Mouse (Mus musculus) hindlimb bud, embryonic 11.5 days (tissue): ENCODE measurements around the gene B4galt5.

Source experiments
- DNase-seq: peaks from one replicate; pipeline ENCODE4 v3.0.0-alpha.2; 2012; ENCODE audit warnings: low read depth, low spot score; ENCODE audit errors: extremely low spot score

Gene B4galt5

GRCm38 (mm10) chr2:167280090-167280985 is 68.6 kb downstream of the B4galt5 start:
- peak; percentile 53 for DNase-seq

- peak; percentile 10 for DNase-seq
Observed at GRCm38 (mm10) chr2:167278751-167279526, 70.0 kb downstream of the B4galt5 start.

- no peak for DNase-seq
Observed at GRCm38 (mm10) chr2:167278011-167278410, 71.0 kb downstream of the B4galt5 start.

- DNase-seq: no peak
Observed at GRCm38 (mm10) chr2:167277026-167277425, 72.0 kb downstream of the B4galt5 start.

DNA sequence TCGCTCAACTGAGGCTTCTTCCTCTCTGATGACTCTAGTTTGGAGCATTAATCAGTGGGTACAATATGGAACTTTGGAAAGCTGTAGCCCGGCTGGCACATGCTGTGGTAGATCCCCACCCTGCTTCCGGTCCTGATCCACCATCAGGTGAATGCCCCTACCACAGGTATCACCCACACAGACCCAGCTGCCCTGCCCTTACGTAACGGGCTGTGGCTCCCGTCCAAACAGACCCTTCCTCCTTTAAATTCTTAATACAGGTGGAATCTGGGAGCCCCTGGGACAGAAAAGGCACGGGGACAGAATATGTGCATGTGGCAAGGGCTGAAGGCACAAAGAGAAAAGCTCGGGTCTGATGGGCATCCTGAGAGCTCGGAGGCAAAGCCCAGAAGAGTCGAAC is 73.1 kb downstream of the B4galt5 start:
- DNase-seq: no peak

- no peak for DNase-seq
Observed at GRCm38 (mm10) chr2:167274713-167275465, 74.1 kb downstream of the B4galt5 start.

GRCm38 (mm10) chr2:167273206-167273740 is 75.7 kb downstream of the B4galt5 start:
- no peak for DNase-seq

DNA sequence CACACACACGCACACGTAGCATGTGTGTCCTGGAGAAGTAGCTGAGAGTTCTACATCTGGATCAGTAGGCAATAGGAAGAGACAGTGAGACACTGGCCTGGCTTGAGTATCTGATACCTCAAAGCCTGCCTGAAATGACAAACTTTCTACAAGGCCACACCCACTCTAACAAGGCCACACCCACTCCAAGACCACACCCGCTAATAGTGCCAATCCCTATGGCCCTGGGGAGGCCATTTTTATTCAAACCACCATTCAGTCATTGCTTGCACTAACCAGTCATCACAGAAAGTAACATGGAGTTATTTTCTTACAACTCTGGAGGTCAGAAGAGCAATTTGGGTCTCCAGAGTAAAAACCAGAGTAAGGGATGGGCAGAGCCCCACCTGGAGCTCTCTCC is 76.3 kb downstream of the B4galt5 start:
- no peak for DNase-seq

- DNase-seq: no peak
Observed at GRCm38 (mm10) chr2:167271121-167271521, 77.9 kb downstream of the B4galt5 start.

DNA sequence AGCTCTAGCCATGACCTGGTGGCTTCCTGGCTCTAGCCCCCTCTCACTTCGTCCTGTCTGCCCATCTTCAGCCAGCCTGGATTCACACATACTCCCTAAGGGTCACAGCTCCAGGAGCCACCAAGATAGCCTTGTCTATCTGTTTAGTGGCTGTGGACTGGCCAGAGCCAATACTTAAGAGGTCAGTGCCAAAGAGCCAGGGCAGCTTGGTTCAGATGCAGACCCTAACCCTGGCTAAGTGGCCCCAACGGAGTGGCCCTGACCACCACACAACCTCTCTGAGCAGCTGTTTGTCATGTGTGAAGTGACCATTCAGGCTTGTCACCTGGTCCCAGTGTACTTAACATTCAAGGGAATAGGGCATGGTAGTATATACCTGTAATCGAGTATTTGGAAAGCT is 78.5 kb downstream of the B4galt5 start:
- no peak for DNase-seq

DNA sequence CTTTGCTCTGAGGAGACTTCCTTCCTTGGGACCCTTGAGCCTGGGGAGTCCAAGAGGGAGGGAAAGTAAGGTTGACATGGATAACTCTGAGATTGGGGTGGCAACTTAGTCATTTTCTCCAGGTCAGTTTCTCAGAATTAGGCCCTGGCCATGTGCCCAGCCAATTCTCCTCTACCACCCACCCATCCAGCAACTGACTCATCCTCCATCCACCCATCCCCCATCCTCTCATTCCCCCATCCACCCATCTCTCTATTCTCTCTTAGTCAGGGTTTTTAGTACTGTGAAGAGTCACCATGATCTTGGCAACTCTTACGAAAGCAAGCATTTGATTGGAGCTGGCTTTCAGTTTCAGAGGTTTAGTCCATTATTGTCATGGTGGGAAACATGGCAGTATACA is 80.3 kb downstream of the B4galt5 start:
- DNase-seq: no peak

DNA sequence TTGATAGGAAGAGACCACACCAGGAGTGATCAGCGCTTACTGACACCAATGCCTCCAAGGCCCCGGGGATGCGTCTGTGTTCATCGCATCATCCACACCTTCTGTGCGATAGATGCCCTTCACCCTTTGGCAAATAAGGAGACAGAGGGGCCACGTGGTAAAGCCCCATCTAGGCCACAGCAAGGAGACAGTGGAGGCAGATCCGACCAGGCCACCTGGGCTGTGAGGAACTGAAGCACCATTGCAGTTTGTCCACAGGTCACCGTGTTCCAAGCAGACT is 80.6 kb downstream of the B4galt5 start:
- no peak for DNase-seq

DNA sequence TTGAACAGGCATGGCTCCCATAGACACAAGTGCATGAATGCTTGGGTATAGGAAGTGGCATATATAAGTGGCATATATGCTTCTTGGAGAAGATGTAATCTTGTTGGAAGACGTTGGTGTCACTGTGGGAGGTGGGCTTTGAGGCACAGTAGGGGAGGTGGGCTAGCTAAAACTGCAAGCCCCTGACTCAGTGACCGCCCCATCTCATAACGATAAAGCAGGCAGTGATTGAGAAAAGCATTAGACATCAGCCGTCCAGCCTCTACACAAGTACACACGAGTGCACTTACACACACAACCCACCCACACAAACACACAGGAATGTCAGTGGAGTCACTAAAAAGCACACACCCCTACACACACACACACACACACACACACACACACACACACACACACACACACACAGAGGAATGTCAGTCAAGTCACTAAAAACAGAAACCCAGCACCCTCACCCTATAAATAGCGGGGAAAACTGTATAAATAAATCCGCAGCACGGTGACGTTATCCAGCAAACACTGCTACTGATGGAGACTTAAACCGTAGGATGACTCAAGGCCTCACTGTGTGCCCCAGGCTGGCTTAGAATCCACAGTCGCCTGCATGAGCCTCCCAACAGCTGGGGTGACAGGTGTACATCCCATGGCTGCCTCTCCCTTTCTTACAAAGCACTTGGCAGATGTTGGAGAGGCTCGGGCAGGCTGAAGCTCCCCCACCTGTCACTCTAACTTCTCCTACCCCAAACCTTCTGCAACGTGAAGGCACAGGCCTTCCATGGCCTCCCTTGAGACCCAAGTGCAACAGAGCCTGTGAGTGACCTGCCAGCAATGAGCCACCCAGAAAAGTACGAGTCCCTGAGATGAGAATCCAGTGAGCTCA is 81.2 kb downstream of the B4galt5 start:
- no peak for DNase-seq

DNA sequence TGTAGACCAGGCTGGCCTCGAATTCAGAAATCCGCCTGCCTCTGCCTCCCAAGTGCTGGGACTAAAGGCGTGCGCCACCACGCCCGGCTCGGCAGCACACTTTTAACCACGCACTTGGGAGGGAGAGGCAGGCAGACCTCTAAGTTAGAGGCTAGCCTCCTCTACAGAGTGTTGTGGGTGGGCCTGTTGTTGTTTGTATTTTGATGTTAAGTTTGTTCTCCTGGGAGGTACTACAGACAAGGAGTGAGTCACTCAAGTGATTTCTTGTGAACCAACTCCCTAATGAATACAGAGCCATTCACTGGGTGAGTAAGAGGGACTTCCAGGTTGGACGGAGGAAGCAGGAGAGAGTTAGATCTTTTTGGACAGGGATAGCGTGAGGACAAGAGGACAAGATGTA is 82.8 kb downstream of the B4galt5 start:
- no peak for DNase-seq

DNA sequence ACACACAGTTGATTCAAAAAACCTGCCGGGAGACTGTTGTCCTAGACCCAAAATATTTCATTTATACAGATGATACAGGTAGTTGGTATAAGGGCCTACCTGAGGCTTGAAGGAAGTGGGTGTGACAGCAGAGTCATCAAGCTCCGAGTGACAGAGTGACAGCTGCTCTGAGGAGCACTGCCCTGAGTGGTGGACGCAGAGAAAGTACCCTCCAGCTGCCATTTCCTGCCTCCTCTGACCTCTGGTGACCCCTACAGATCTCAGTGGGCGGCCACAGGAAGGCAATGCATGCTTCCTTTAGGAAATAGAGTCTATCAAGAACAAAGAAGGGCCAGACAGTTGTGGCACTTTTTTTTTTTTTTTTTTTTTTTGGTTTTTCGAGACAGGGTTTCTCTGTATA is 83.2 kb downstream of the B4galt5 start:
- DNase-seq: no peak

DNA sequence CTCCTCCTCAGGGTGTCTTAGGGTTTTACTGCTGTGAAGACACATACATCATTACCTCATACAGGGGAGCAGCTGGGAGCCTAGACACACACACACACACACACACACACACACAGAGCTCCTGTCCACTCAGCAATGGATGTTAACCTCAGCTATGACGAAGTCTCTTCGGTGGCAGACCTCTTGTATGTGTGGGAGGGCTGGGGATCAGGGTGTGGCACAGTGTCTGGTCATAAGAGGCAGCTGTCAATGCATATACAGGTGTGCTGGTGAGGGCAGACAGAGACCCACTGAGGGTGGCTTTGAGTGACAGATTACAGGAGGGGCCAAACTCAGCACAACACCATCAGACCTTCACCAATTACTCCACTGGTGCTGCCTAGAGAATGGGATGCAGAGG is 84.0 kb downstream of the B4galt5 start:
- no peak for DNase-seq

GRCm38 (mm10) chr2:167263931-167264330 is 85.1 kb downstream of the B4galt5 start:
- no peak for DNase-seq

- DNase-seq: no peak
Observed at GRCm38 (mm10) chr2:167263040-167263810, 85.8 kb downstream of the B4galt5 start.

DNA sequence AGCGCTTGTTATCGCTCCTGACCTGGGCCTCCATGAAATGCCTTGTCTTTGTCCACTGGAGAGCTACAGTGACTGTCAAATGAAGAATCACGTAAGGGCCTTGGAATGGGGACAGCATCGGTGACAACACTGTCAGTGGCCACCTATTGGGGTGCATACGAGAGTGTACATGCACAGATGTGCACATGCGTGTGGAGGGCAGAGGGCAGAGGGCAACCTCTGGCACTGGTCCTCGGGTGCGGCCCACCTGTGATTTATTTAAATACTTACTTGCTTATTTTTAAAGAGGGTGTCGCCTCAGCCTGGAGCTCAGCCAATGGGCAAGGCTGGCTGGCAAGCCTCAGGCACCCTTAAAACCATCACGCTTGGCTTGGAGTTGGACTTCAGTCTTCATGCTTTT is 86.5 kb downstream of the B4galt5 start:
- no peak for DNase-seq

DNA sequence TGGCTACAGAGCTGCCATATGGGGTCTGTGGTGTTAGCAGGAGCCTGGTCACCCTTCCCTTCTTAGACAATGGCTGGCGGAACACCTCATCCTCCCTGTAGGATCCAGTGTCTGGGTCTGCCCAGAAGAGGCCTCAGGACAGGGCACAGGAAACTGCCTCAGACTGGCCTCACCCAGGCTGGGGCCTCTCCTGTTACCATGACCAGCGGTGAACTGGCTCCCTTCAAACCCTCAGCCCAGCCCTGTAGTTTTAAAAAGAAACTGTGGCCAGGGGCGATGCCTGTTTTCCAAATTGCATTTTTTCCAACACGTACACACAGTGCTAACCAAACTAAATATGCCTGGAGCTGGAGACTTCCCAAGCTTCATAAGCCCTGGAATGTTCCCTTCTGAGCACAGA is 87.9 kb downstream of the B4galt5 start:
- DNase-seq: no peak
